Mouse (Mus musculus): ENCODE results near the gene Olfr1535.

Gene Olfr1535

DNA sequence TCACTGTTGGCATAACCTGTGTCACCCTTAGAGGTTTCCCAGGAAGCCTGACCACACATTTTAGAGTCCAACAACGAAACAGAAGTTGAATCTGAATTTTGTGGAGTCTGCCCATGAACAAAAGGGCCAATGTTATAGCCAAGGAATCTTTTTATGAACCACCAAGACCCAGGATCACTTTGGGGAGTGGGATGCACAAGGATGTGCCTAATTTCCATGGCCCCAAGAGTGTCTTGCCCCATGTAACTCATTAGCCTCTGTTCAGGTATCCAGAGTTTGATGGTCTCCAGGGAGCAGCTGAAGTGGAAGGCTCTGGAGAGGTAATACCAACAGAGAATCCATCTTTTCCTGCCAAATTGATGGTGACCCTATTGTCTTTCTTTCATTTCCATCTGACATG lies at the start of gene Olfr1535:
Gene Olfr1535 (minus strand): TSS at position 101 of the 400 bp plus-strand sequence.
- no peak for DNase-seq

DNA sequence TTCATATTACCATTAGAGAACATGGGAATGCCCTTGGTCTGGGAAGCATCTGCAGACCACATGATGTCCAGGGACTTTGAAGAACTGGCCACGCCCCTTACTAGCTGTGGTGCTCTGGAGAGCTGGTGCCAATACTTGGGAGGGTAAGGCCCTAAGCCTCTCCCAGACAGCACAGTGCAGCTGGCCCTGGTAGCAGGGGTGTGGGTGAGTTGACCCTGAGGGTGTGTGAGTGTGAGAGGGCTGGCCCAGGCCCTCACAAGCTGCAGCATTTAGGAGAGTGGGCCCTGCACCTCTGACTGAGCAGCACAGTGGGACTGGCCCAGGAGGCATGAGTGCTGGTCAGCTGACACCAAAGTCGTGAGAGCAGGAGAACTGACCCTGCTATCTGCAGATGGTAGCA lies 31.9 kb upstream of the Olfr1535 start:
- DNase-seq = no peak

DNA sequence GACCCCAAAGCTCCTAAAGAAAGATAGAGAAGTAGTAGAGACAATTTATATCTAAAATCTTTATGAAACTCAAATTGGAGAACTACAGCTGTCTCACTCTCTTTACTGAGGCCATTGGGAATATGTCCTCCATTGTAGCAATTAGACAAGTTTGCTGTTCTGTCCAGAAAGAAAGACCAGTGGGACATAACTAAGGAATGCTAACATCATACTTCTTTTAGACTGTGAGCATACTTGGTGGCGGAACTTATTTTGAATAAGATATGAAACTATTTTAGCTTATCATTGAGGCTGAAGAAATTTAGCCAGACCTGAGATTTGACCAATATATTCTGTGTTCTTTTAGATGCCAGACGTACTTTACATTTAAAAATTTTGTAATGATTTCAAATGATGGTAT lies 22.0 kb upstream of the Olfr1535 start, which contains the start of gene Olfr1364:
Gene Olfr1364 (minus strand): TSS at position 101 of the 400 bp plus-strand sequence.
- no peak for DNase-seq

DNA sequence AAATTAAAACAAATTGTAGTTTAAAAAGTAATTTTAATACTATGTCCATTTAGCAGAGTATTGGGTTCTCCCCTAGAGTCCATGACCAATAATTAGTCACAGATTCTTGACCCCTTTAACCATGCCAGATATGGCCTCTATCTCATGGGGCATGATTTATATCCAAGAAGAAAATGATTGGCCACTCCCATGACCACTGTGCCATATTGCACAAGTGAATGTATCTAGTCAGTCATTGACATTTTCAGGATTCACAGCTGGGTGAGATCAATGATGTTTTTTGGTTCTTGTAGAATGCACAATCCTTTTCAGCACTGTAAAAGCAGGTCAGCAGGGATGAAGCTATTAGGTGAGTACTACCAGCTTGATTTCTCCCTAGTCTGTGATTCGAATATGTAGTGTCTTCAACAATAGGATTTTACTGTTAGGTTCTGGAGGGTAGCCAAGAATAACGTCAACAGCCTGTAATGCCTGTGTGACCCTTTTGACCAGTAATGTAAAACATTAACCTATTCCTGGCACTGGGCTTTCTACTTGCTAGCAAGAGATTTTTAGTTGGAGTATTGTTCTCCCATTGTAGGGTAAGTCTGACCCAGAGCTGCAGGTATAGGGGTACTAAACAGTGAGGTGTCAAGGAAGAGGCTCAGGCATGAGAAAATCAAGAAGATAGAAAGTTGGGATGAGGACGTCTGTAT lies 9.1 kb downstream of the Olfr1535 start:
- DNase-seq = no peak

DNA sequence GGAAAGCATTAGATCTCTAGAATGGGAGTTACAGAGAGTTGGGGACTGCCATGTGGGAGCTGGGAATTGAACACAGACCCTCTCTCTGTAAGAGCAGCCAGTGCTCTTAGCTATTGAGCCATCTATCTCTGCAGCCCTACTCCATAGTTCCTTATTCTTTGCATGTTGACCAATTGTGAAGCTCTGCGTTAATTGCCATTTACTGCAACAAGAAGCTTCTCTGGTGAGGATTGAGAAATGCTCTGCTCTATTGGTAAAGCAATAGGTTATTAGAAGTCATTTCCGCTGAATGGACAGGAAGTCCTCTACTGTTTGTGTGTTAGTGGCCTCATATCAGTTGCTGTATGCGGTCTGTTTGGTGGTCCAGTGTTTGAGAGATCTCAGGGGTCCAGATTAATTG lies 10.2 kb downstream of the Olfr1535 start:
- DNase-seq = no peak

DNA sequence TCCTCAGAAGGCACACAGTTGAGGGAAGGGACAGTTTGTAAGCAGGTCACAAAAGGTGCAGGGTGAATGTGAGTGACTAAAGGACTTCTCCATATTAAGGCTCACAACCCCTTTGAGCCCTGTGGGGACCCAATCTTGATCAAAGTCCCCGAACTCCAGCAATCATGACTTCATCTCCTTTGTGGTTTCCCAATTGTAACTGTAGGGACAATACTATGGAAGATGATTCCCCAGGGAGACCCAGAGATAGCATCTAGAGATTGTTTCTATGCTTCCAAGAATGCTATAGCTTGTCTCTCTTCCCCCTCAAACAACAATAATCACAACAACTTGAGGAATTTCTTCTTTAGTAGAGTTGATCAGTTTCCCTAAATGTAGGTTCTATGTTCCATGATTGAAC lies 17.0 kb downstream of the Olfr1535 start, which contains the start of gene Olfr1366:
Gene Olfr1366 (minus strand): TSS at position 101 of the 400 bp plus-strand sequence.
- no peak for DNase-seq

DNA sequence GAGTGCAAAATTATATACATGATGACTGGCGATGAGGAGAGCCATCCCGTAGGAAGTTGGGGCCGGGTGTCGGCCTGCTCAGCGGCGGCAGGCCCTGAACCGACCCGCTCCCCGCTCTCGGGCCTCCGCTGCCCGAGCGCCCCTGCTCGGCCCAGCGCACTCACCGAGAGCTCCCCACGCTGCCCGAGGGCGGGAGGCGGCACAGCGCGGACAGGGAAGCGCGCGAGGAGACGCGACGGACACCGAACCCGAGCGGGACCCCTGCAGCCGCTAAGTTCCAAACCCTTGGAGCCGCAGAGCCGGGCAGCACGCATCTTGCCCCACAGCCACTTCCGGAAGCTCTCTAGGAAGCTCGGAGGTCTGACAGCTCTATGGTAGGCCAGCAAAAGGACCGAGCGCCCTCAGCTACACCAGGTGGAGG lies 28.9 kb downstream of the Olfr1535 start, which contains the start of gene Zkscan8:
Gene Zkscan8 (minus strand): TSS at position 340 of the 421 bp plus-strand sequence.
- DNase-seq = peak; percentile 89

DNA sequence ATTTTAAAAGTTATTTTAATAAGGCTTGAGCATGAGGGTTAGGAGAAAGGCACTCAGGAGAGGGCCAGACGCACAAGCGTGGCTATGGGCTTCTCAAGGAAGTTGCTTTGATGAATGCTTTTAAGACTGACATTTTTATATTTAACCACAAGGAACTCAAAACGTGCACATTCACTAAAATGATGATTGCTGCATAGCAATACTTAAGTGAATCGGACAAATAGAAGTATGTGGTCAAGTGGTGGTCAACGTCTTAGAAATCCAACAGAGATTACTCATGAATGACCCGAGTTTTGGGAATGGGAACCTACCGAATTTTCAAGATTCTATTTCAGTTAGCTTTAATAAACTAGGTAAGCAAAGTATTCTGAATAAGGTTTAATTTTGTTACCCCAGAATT lies 29.6 kb downstream of the Olfr1535 start:
- DNase-seq = no peak

DNA sequence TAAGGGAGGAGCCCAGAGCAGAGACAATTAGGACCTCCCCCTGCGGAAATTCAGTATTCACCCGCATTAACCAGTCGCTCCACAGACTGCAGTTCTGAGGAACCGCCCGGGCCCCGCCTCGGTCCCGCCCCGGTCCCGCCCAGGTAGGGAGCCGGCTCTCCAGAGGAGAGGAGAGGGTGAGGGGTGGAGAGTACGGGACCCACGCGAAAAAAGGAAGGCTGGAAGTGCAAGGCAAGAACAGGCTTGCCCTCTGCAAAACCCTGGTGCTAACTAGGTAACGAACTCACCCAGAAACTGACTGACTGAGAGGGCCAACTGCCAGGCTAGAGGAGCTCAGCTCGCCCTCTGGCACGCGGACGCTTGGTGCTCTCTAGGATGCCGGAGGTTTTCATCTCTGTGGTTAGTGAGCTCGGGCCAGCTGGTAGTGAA lies 53.5 kb downstream of the Olfr1535 start:
- peak; percentile 79 for DNase-seq
